Mouse (Mus musculus) ovary, adult 10 weeks (tissue): ENCODE results near the gene Rad21l. TPM values are rescaled to one million over a fixed set of nuclear protein-coding genes. Genes with fewer than 3 reads are reported as not detected.

Experiments
- polyA plus RNA-seq: library from polyadenylated mRNA; stranded (reverse); fragments of 350-450 nt; fragmentation: Illumina TruSeq; extraction: RNeasy Lipid Tissue Mini Kit (QIAGEN cat#74804); gene quantifications from one replicate; pipeline ENCODE4 v1.2.3, GENCODE M21; 2014

Rad21l gene
- polyA plus RNA-seq = 0.54 TPM

DNA sequence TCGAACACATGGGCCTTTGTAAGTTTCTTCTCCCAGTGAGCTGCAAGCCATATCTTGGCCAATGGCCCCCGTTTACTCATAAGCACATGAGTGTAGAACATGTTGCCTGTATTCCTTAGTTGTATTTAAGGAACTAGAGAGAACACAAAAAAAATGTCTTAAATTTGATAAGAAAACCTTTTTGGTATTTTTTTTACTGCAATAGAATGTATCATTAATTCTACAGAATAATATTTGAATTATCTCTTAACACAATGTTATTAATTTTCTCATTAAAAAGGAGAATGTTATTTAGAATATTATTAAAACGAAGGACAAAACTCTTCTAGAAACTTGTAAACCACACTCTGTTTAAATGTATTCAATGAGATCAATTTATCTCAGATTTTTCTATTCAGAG is at the start of gene Rad21l:
Rad21l (minus strand) TSS at position 101 of the 400 bp plus-strand sequence.

GRCm38 (mm10) chr2:151701231-151702145 is 33.2 kb upstream of the Rad21l start, which contains the start of gene Tmem74b:
Gene Tmem74b (plus strand): TSS chr2:151702008.

GRCm38 (mm10) chr2:151632159-151632814 is 36.0 kb downstream of the Rad21l start, which contains the start of gene Snph:
Gene Snph (minus strand): TSS chr2:151632593.

Other genes with a start within 250 kb of the Rad21l start
- gene 4921509C19Rik, start 192.4 kb downstream of the Rad21l start, polyA plus RNA-seq = not detected
- 36.2 TPM for gene Nsfl1c, start 174.4 kb downstream of the Rad21l start, polyA plus RNA-seq
- 262 TPM for gene Fkbp1a, start 126.0 kb downstream of the Rad21l start, polyA plus RNA-seq
- not detected for gene Sdcbp2, start 95.9 kb downstream of the Rad21l start, polyA plus RNA-seq
- gene Snph, start 35.9 kb downstream of the Rad21l start, polyA plus RNA-seq = 0.17 TPM
- not detected for gene Tmem74b, start 33.5 kb upstream of the Rad21l start, polyA plus RNA-seq
- gene Psmf1, start 75.7 kb upstream of the Rad21l start, polyA plus RNA-seq = 18.0 TPM
- not detected for gene Rspo4, start 174.4 kb upstream of the Rad21l start, polyA plus RNA-seq
- 0.43 TPM for gene Angpt4, start 242.7 kb upstream of the Rad21l start, polyA plus RNA-seq